19 mouse cellular contexts compared by ENCODE assay signal in the genomic region with DNA sequence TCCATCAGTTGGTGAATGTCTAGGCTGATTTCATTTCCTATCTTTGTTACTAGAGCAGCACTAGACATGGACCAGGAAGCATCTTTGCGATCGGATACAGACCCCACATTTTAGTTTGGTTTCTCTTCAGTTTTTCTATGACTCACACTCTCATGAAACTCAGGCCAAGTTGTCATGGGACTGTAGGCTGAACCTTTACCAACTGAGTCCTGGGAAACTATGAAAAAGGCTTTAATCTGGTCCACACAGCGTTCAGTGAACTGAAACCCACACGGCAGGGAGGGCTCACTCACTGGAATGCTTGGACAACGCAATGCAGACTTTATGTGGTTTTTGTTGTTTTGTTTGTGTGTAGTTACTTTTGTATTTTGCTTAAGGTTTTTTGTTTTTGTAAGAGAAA.
"Had no signal": no experiment of that assay in that cellular context is flagged by ENCODE, and none has a peak within 500 bp of the region (broad histone marks: within the 10 kb centered on the region; RNA-seq: fewer than 3 reads in every experiment).

No protein-coding gene starts in this region.

- H3K36me3 ChIP-seq: midbrain, embryonic 10.5 days; midbrain, embryonic 12.5 days; neural tube, embryonic 13.5 days; neural tube, embryonic 15.5 days; stomach, embryonic 15.5 days had no signal

- H3K27me3 ChIP-seq: midbrain, embryonic 12.5 days; neural tube, embryonic 13.5 days; neural tube, embryonic 15.5 days; stomach, embryonic 15.5 days had no signal

- H3K4me1 ChIP-seq: midbrain, embryonic 10.5 days; midbrain, embryonic 12.5 days; neural tube, embryonic 13.5 days; neural tube, embryonic 15.5 days; stomach, embryonic 15.5 days had no signal

- H3K4me2 ChIP-seq: lung, embryonic 14.5 days; midbrain, embryonic 12.5 days; neural tube, embryonic 13.5 days; neural tube, embryonic 15.5 days; stomach, embryonic 15.5 days had no signal

- ATAC-seq: midbrain, embryonic 16.5 days had no signal

- H3K27ac ChIP-seq: midbrain, embryonic 10.5 days; midbrain, embryonic 12.5 days; neural tube, embryonic 13.5 days; neural tube, embryonic 15.5 days; stomach, embryonic 15.5 days had no signal

- DNase-seq: lung, adult 18-20 months; lung, embryonic 14.5 days; lung, postnatal 10 days; lung, postnatal 4 days; midbrain, embryonic 14.5 days; retina, postnatal 1 day; right cerebral cortex, adult 18-20 months; right cerebral cortex, postnatal 25 days; right cerebral cortex, postnatal 4 days; spleen, adult 18-20 months; thymus, adult 2 months; thymus, postnatal 25 days had no signal

- H3K9me3 ChIP-seq: midbrain, embryonic 12.5 days; neural tube, embryonic 13.5 days; neural tube, embryonic 15.5 days; stomach, embryonic 15.5 days had no signal

- H3K9ac ChIP-seq: lung, embryonic 14.5 days; midbrain, embryonic 12.5 days; neural tube, embryonic 13.5 days; neural tube, embryonic 15.5 days; stomach, embryonic 15.5 days had no signal

- H3K4me3 ChIP-seq: midbrain, embryonic 10.5 days; midbrain, embryonic 12.5 days; myocyte; neural tube, embryonic 13.5 days; neural tube, embryonic 15.5 days; stomach, embryonic 15.5 days had no signal
